Mouse (Mus musculus) right cerebral cortex, postnatal 10 days (tissue): ENCODE measurements around the gene Mymx.

Experiments used
- DNase-seq, 2 experiments: peaks; one replicate each; pipeline ENCODE4 v3.0.0; 2021; ENCODE audit warnings: low spot score in 2 of 2

Gene Mymx

GRCm38 (mm10) chr17:45569999-45570398 lies 31.9 kb downstream of the Mymx start:
- DNase-seq, result no peak

- no peak for DNase-seq
Measured at GRCm38 (mm10) chr17:45568990-45569389, 32.9 kb downstream of the Mymx start.

DNA sequence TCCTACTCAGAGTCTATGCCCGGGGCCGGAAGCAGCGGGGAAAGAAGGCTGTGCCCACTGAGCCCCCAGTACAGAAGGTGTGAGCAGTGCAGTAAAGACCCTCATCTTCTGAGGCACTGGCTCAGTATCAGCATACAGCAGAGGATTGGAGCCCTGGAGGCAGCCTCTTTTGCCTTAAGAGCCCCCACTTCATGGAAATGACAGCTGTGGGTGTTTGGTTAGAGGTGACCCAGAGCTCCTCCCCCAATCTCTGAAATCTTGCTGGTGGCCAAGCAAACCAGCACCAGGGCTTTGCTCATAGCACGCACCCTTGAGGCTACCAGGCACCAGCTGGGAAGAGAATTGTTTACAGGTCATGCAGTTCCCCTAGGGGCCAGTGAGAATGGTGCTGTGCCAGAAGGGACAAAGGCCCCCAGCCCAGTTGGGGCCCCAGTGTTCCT lies 34.7 kb downstream of the Mymx start:
- peak in 1 of 2 experiments; percentile 29 for DNase-seq

DNA sequence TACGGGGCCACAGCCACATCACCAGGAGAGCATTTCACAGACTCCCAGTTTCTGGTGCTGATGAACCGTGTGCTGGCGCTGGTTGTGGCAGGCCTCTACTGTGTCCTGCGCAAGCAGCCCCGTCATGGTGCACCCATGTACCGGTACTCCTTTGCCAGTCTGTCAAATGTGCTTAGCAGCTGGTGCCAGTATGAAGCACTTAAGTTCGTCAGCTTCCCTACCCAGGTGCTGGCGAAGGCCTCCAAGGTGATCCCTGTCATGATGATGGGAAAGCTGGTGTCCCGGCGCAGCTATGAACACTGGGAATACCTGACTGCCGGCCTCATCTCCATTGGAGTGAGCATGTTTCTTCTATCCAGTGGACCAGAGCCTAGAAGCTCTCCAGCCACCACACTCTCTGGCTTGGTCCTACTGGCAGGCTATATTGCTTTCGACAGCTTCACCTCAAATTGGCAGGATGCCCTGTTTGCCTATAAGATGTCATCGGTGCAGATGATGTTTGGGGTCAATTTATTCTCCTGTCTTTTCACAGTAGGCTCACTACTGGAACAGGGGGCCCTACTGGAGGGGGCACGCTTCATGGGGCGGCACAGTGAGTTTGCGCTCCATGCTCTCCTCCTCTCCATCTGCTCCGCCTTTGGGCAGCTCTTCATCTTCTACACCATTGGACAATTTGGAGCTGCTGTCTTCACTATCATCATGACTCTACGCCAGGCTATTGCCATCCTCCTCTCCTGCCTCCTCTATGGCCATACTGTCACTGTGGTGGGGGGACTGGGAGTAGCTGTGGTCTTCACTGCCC lies 35.3 kb downstream of the Mymx start:
- DNase-seq, result peak in 1 of 2 experiments; percentile 44

- no peak for DNase-seq
Measured at GRCm38 (mm10) chr17:45566031-45566359, 35.9 kb downstream of the Mymx start.

DNA sequence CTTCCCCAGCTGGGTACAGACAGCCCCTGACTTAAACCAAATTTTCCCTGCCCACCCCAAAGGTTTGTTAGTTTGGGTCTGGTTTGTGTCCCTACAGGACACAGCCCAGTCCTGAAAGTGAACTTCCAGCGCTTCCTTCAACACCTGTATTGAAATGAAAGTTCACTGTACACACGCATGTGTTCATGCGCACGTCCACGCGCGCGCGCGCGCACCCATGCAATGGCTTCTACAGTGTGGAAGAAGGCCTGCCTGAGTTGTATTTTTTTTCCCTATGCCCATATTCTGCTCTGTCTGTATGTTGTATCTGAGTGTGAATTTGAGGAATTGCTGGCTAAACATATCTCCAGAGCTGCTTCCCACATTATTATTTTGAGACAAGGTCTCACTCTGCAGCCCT lies 36.8 kb downstream of the Mymx start:
- DNase-seq, result no peak

DNA sequence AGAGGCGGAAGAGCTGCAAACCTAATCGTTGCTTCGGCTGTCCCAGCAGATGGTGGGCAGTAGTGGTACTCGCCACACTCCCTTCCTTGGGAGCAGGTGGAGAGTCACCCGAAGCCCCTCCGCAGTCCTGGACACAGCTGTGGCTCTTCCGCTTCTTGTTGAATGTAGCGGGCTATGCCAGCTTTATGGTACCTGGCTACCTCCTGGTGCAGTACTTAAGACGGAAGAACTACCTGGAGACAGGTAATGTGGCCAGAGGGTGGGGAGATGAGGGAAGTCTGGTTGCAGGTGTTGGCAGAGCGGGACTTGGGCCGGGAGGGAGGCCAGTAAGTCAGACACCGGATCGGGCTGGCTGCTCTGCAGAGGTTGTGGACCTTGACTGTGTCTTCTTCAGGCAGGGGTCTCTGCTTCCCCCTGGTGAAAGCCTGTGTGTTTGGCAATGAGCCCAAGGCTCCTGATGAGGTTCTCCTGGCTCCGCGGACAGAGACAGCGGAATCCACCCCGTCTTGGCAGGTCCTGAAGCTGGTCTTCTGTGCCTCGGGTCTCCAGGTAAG lies 37.3 kb downstream of the Mymx start:
- peak in 1 of 2 experiments; percentile 40 for DNase-seq

DNA sequence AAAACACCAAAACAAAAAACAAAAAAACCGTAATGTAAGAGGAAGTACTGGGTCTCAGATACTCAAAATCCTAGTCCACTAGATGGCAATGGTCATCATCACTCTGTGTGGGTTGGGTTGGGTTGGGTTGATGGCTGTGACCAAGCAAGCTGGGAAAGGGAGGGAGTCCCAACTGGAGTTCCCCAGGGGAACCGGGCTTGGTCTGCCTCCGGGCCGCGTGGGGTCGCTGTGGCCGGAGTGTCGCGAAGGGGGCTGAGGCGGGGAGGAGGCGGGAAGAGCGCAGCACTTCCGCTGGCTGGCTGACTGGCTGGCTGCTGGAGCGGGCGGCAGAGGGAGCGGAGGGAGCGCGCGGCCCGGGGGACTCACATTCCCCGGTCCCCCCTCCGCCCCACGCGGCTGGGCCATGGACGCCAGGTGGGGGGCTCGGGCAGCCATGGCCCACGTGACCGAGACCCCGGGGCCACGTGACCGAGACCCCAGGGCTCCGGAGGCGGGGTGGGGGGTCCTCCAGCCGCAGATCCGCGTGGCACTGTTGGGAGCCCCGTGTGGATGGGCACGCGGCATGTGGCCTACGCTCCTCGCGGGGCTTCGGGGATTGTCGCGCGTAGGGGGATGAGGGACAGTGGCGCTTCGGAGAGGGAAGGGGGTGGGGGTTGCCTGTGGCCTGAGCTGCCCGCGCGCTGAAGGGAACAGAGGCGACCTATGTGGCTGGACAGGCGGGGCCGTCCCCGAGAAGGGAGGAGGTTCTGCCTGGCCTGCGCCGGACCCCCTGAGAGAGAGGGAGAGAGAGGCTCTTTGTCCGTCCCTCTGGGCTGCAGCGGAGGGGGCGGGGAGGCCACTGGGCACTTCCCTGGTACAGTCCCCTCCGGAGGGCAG lies 38.0 kb downstream of the Mymx start, which contains the start of gene Slc35b2:
Slc35b2 (plus strand) TSS at position 220 of the 876 bp plus-strand sequence.
- DNase-seq, result peak; percentile 95

GRCm38 (mm10) chr17:45563216-45563615 lies 38.7 kb downstream of the Mymx start:
- no peak for DNase-seq

- DNase-seq, result no peak
Measured at GRCm38 (mm10) chr17:45559732-45560525, 42.0 kb downstream of the Mymx start.

- peak in 1 of 2 experiments; percentile 38 for DNase-seq
Measured at GRCm38 (mm10) chr17:45557998-45558862, 43.7 kb downstream of the Mymx start.

- no peak for DNase-seq
Measured at GRCm38 (mm10) chr17:45557246-45557824, 44.6 kb downstream of the Mymx start.

DNA sequence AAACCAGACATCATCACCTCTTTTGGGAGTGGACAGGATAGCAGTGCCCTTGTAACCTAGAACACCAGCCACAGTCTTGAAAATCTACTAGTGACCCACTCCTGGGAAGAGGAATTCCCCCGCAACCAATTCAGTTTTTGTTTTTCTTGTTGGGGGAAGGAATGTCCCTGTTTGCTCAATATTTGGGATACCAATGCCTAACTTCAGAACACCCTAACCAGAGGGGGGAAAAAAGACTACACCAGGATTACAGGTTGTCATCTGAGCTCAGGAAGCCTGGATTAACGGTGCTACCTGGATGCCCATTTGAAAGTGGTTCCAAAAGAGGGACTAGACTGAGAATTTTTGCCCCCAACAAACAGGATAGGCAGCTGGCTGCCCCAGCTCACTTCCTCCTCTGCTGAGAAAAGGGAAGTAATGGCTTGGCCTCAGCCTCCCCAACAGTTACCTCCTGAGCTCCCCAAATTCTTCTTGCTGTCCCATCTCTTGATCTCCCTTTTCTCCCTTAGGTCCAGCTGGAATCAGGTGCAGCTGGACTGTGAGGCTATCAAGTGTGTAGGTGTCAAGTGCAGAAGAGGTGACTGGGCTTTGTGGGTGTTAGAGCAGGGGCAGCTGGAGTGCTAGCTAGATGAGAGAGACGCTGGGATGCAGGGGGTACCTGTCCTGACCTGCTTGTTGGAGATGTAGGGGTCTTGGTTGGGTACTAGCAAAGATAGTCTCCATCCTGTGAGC lies 45.2 kb downstream of the Mymx start:
- no peak for DNase-seq

DNA sequence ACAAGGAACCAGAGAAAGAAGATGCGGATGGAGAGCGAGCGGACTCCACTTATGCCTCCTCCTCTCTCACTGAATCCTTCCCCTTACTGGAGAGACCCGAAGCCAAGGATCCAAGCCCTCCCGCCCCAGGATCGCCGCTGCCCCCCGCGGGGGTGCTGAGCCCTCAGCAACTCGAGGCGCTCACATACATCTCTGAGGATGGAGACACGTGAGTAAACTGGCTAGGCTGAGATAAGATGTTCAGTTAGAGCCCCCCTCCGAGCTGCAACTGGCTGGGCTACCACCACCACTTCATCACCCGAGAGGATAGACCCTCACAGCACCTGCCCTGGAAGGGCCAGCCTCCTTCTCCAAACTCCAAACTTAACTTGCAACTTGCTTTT lies 45.8 kb downstream of the Mymx start:
- no peak for DNase-seq

GRCm38 (mm10) chr17:45555452-45556106 lies 46.3 kb downstream of the Mymx start, which contains the start of gene Nfkbie:
TSS of gene Nfkbie (plus strand) at chr17:45555703.
- peak; percentile 93 for DNase-seq

- DNase-seq, result no peak
Measured at GRCm38 (mm10) chr17:45554420-45554819, 47.5 kb downstream of the Mymx start.

DNA sequence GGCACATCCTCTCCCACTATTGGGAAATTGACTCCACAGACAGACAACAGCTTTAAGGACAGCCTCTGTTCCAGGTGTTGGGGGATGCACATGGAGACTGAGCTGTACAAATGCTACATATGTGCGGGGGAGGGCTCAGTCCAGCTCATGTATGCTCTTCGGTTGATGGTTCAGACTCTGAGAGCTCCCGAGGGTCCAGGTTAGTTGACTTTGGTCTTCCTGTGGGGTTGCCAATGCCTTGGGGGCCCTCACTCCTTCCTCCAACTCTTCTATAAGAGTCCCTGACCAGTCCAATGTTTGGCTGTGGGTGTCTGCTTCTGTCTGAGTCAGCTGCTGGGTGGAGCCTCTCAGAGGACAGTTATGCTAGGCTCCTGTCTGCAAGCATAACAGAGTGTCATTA lies 48.8 kb downstream of the Mymx start:
- no peak for DNase-seq

GRCm38 (mm10) chr17:45551816-45552451 lies 50.0 kb downstream of the Mymx start:
- peak; percentile 85 to 86 for DNase-seq
